Mouse (Mus musculus) heart, adult 11 months (tissue): ENCODE measurements around the gene Gosr2.

Experiments used
- DNase-seq: peaks from one replicate; pipeline ENCODE4 v3.0.0; 2022

The Gosr2 gene

GRCm38 (mm10) chr11:103643211-103643610 is 54.5 kb downstream of the Gosr2 start:
- DNase-seq, result peak; percentile 78

GRCm38 (mm10) chr11:103639407-103639946 is 58.2 kb downstream of the Gosr2 start:
- DNase-seq, result peak; percentile 80

GRCm38 (mm10) chr11:103638790-103639189 is 58.9 kb downstream of the Gosr2 start, which contains the start of gene Lyzl6:
Gene Lyzl6 (minus strand): TSS chr11:103638890.
- DNase-seq, result peak; percentile 58

GRCm38 (mm10) chr11:103636261-103636660 is 61.4 kb downstream of the Gosr2 start:
- DNase-seq, result peak; percentile 54

- DNase-seq, result peak; percentile 75
Observed at GRCm38 (mm10) chr11:103635481-103635880, 62.2 kb downstream of the Gosr2 start.

- peak; percentile 54 for DNase-seq
Observed at GRCm38 (mm10) chr11:103634806-103635205, 62.9 kb downstream of the Gosr2 start.

GRCm38 (mm10) chr11:103627453-103627852 is 70.2 kb downstream of the Gosr2 start:
- no peak for DNase-seq
